In the genomic region with DNA sequence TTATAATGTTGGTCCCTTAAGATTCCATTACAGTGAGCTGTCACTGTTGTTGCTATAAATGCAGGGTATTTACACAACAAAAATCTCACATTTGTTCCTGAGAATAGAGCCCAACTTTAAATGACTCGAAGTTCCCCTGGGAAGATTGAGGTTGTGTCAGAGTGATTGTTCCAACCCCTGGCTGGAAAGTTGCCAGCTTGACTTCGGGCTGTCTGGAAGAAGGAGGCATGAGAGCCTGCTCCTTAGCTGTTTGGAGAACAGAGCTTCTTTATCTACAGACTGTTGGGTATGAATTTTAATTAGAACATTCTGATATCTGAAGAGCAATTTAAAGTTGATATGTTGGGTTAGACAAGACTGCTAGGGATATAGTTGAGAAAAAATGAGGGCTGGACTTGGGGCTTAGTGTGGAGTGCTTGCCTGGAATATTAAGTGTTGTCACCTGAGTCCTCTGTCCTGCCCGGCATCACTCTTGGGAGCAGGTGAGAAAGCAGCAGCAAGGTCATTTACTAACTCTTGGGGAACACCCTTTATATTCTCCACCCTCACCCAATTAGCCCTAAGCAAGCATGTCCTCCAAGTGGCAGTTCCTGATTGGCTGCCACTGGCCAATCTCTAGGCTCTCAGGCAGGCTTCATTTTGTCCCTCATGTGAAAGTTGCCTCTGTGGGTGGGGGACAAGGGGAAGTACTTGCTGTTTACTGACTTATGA, we compare ENCODE assay signal across 13 mouse cellular contexts.
DNase-seq lines count a peak whose midpoint lies in the region; ATAC-seq lines count a peak whose summit lies in the region.
"Had no signal": no experiment of that assay in that cellular context is flagged by ENCODE, and none has a peak within 500 bp of the region (broad histone marks: within the 10 kb centered on the region; RNA-seq: fewer than 3 reads in every experiment).

No protein-coding gene starts in this region.

- no peaks in the 10 kb centered on the region for H3K27me3 ChIP-seq in midbrain, embryonic 12.5 days
- H3K27me3 ChIP-seq in midbrain, embryonic 10.5 days (ENCODE audit: low read depth, poor library complexity, severe bottlenecking), result no peaks in the 10 kb centered on the region

- H3K4me2 ChIP-seq in midbrain, embryonic 12.5 days (replicated peaks), result no peak overlapping the region

- H3K36me3 ChIP-seq in midbrain, embryonic 12.5 days, result no peaks in the 10 kb centered on the region
- no peaks in the 10 kb centered on the region for H3K36me3 ChIP-seq in midbrain, embryonic 10.5 days

- H3K4me3 ChIP-seq in midbrain, embryonic 12.5 days, result no peak overlapping the region
- no peak overlapping the region for H3K4me3 ChIP-seq in midbrain, embryonic 10.5 days
- H3K4me3 ChIP-seq: myocyte had no signal

- 68% methylated on average over 3 of the region's 3 CpGs for WGBS in midbrain, embryonic 12.5 days
- 82% methylated on average over 3 of the region's 3 CpGs for WGBS in midbrain, embryonic 10.5 days

- no peak overlapping the region for H3K9ac ChIP-seq in midbrain, embryonic 12.5 days (replicated peaks)

- no peaks in the 10 kb centered on the region for H3K4me1 ChIP-seq in midbrain, embryonic 12.5 days
- H3K4me1 ChIP-seq in midbrain, embryonic 10.5 days, result no peaks in the 10 kb centered on the region

- H3K27ac ChIP-seq in midbrain, embryonic 12.5 days (replicated peaks), result no peak overlapping the region
- no peak overlapping the region for H3K27ac ChIP-seq in midbrain, embryonic 10.5 days (replicated peaks)

- no peaks in the 10 kb centered on the region for H3K9me3 ChIP-seq in midbrain, embryonic 12.5 days
- H3K9me3 ChIP-seq in midbrain, embryonic 10.5 days (replicated peaks), result no peaks in the 10 kb centered on the region

- peak; percentile 26 for DNase-seq in gastrocnemius, postnatal 10 days
- DNase-seq in gastrocnemius, adult 18-20 months (ENCODE audit: low spot score), result no peak
- DNase-seq in midbrain, embryonic 10.5 days (ENCODE audit: low spot score), result no peak
- DNase-seq in adrenal gland, postnatal 14 days, result peak; percentile 64
- peak; percentile 47 for DNase-seq in lung, postnatal 14 days
- no peak for DNase-seq in layer of hippocampus, adult 8-10 months (ENCODE audit: low spot score in 2 of 2)
- DNase-seq: cerebellum, adult 2 months; spleen, adult 18-20 months; thymus, postnatal 36 days had no signal

- ATAC-seq in midbrain, embryonic 12.5 days (ENCODE audit: low FRiP score, low read depth), result peak; percentile 30; the same call in 1 of the 2 replicates
- ATAC-seq in megakaryocyte-erythroid progenitor cell, adult 5-6 weeks (replicated peaks; ENCODE audit: low FRiP score, low TSS enrichment, poor library complexity, severe bottlenecking), result no peak
- ATAC-seq: activated CD4-positive, CD25-positive, alpha-beta regulatory T cell, adult 4 months had no signal

Comparison
In these comparisons a context has a peak if more than half of its experiments do, and no peak if none do; other contexts are left out.
1. DNase-seq: peak in gastrocnemius, postnatal 10 days (single experiment), adrenal gland, postnatal 14 days (single experiment) and lung, postnatal 14 days (single experiment); none in gastrocnemius, adult 18-20 months (single experiment), midbrain, embryonic 10.5 days (single experiment) and layer of hippocampus, adult 8-10 months (0 of 2).